Mouse (Mus musculus) G1E (cell line): ENCODE measurements around the gene Thap4.

Experiments used
- CTCF ChIP-seq: IDR thresholded peaks from 2 replicates; pipeline ENCODE4 v1.5.1; 2012; ENCODE audit warnings: low read depth, low read length, inconsistent platforms, mixed read lengths
- POLR2AphosphoS5 ChIP-seq: IDR thresholded peaks from 2 replicates; pipeline ENCODE4 v1.6.1; 2012; ENCODE audit warnings: low read depth, low read length, inconsistent platforms; ENCODE audit not compliant: insufficient replicate concordance
- TAL1 ChIP-seq: conservative IDR thresholded peaks from 2 replicates; pipeline ENCODE4 v1.6.1; 2012; ENCODE audit warnings: low read depth, low read length, inconsistent platforms, mixed read lengths

DNA sequence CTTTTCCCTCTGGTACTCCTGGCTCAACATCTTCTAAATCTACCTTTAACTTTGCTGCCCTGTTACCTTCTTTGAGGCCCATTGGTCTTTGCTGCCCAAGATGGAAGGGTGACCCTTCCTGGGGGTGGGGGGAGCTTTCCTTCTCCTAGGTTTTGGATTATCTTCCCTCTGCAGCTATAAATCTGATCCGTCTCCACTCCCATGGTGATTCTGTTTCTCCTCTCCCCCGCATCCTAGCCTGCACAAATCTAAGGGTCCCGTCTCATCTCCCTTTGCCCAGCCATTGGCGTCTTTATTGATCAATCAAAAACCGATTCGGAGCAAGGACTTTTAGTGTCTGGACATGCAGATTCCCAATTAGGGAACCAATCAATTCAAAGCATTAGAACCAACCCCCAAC, 12.9 kb upstream of the Thap4 start:
- TF ChIP-seq CTCF (no peak), TAL1 (no peak), POLR2AphosphoS5 (no peak)
